Mouse (Mus musculus) spleen, embryonic (tissue): ENCODE data around the gene Gm9913.

ENCODE experiments used
- CTCF ChIA-PET: fragments of 350-600 bp; sonication (Branson Sonifier 250); formaldehyde crosslinking; loops from one replicate; lab custom pipeline; 2022; lab: Charles Lee

Gene Gm9913

GRCm38 (mm10) chr2:125555830-125556229 is 50.9 kb downstream of the Gm9913 start:
- CTCF ChIA-PET = no interaction called here
